Mouse (Mus musculus) kidney, postnatal 25 days (tissue): ENCODE measurements around the gene Eif3i.
A peak's percentile ranks its signal among the peaks of the same experiment; 100 is the strongest.
"Not testable (repeated sequence)": the region's sequence is repeated elsewhere in the genome, so short reads cannot be mapped to it uniquely, and the experiment has no call there.

Source experiments
- DNase-seq, 2 experiments: peaks; one replicate each; pipeline ENCODE4 v3.0.0; 2021; ENCODE audit warnings: mixed read lengths in 2 of 2

Eif3i gene

GRCm38 (mm10) chr4:129573430-129573829 lies 27.0 kb downstream of the Eif3i start, which contains the start of gene Lck:
Lck (minus strand) TSS chr4:129573641.
- peak in 1 of 2 experiments; percentile 44 for DNase-seq

- DNase-seq: no peak
These were observed 27.4 kb downstream of the Eif3i start for GRCm38 (mm10) chr4:129573093-129573370.

- peak; percentile 17 to 70 for DNase-seq
These were observed 28.0 kb downstream of the Eif3i start for GRCm38 (mm10) chr4:129572236-129573092.

- DNase-seq: no peak
These were observed 28.8 kb downstream of the Eif3i start for GRCm38 (mm10) chr4:129571551-129572084.

GRCm38 (mm10) chr4:129570028-129570427 lies 30.4 kb downstream of the Eif3i start:
- DNase-seq: no peak

GRCm38 (mm10) chr4:129568366-129568765 lies 32.1 kb downstream of the Eif3i start:
- no peak for DNase-seq

- DNase-seq: no peak
These were observed 35.3 kb downstream of the Eif3i start for GRCm38 (mm10) chr4:129565139-129565538.

- peak in 1 of 2 experiments; percentile 51 for DNase-seq
These were observed 36.7 kb downstream of the Eif3i start for GRCm38 (mm10) chr4:129563718-129564117.

- no peak for DNase-seq
These were observed 39.3 kb downstream of the Eif3i start for GRCm38 (mm10) chr4:129561184-129561583.

- no peak for DNase-seq
These were observed 42.0 kb downstream of the Eif3i start for GRCm38 (mm10) chr4:129558321-129558955.

GRCm38 (mm10) chr4:129557256-129557808 lies 43.1 kb downstream of the Eif3i start:
- DNase-seq: no peak

GRCm38 (mm10) chr4:129556532-129557223 lies 43.8 kb downstream of the Eif3i start:
- peak; percentile 96 to 97 for DNase-seq

GRCm38 (mm10) chr4:129555862-129556531 lies 44.5 kb downstream of the Eif3i start:
- peak in 1 of 2 experiments; percentile 36 for DNase-seq

- peak; percentile 56 to 65 for DNase-seq
These were observed 45.0 kb downstream of the Eif3i start for GRCm38 (mm10) chr4:129555421-129555861.

- not testable (repeated sequence) for DNase-seq
These were observed 45.9 kb downstream of the Eif3i start for GRCm38 (mm10) chr4:129554512-129554911.

- DNase-seq: no peak
These were observed 50.2 kb downstream of the Eif3i start for GRCm38 (mm10) chr4:129550295-129550694.

- peak in 1 of 2 experiments; percentile 64 for DNase-seq
These were observed 51.1 kb downstream of the Eif3i start for GRCm38 (mm10) chr4:129549306-129549705.

- DNase-seq: not testable (repeated sequence)
These were observed 52.8 kb downstream of the Eif3i start for GRCm38 (mm10) chr4:129547631-129548030.

GRCm38 (mm10) chr4:129544106-129544505 lies 56.3 kb downstream of the Eif3i start:
- DNase-seq: no peak

- DNase-seq: peak; percentile 99 to 100
These were observed 57.8 kb downstream of the Eif3i start, which contains the start of gene Hdac1 for GRCm38 (mm10) chr4:129542592-129543141. Hdac1 (minus strand) TSS chr4:129542713.
